22 mouse cellular contexts compared by ENCODE assay signal in the genomic region with DNA sequence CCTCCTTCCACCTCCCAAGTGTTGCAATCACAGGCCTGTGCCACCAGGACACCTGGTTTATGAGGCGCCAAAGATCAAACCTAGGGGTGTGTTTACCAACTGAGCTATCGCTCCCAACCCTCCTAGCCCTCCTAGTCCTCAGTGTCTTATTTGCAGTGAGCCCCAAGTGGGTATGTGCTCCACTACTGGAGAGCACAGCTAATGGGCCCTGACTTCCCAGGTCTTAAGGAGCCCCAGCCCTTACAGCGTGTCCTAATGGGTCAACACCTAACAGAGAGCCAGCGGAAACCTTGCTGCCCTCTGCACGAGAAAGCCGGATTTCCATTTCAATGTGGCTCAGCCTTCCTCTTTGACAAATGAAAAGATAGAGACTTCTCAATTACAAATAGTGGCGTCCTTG. TPM values are rescaled to one million over a fixed set of nuclear protein-coding genes. Genes with fewer than 3 reads are reported as not detected.
A peak's percentile ranks its signal among the peaks of the same experiment; 100 is the strongest.
DNase-seq lines count a peak whose midpoint lies in the region; ATAC-seq and TF ChIP-seq lines count a peak whose summit lies in the region.
"Had no signal": no experiment of that assay in that cellular context is flagged by ENCODE, and none has a peak within 500 bp of the region (broad histone marks: within the 10 kb centered on the region; RNA-seq: fewer than 3 reads in every experiment).

No protein-coding gene starts in this region.

- TF ChIP-seq CTCF in forebrain, postnatal 0 days (IDR thresholded peaks at IDR 0.05; ENCODE audit: low read depth): no peak
- no peak for TF ChIP-seq CTCF in intestine, postnatal 0 days (IDR thresholded peaks at IDR 0.05; ENCODE audit: low read depth)

- H3K27ac ChIP-seq in forebrain, postnatal 0 days (ENCODE audit: low read depth, low read length): no peak overlapping the region
- no peak overlapping the region for H3K27ac ChIP-seq in forebrain, embryonic 15.5 days (replicated peaks)
- H3K27ac ChIP-seq in lung, embryonic 16.5 days (ENCODE audit: low read length): no peak overlapping the region
- H3K27ac ChIP-seq in intestine, postnatal 0 days (ENCODE audit: low read depth, low read length): no peak overlapping the region
- H3K27ac ChIP-seq: embryonic facial prominence, embryonic 12.5 days; gastrocnemius, adult 2 months; heart, embryonic 13.5 days; hindbrain, embryonic 12.5 days; hindbrain, postnatal 0 days had no signal

- ATAC-seq in forebrain, postnatal 0 days: no peak
- ATAC-seq in forebrain, embryonic 15.5 days (replicated peaks): no peak
- no peak for ATAC-seq in lung, embryonic 16.5 days (ENCODE audit: low read depth)
- ATAC-seq in intestine, postnatal 0 days: peak; percentile 59
- ATAC-seq: activated CD4-positive, CD25-positive, alpha-beta regulatory T cell, adult 4 months; CD4-positive, CD25-positive, alpha-beta regulatory T cell, adult 4 months had no signal

- H3K4me1 ChIP-seq in forebrain, postnatal 0 days (ENCODE audit: insufficient read depth): peaks cover 4% of the 10 kb centered on the region; the same call in 1 of the 2 replicates
- peaks cover 12% of the 10 kb centered on the region for H3K4me1 ChIP-seq in forebrain, embryonic 15.5 days
- no peaks in the 10 kb centered on the region; the same call in 1 of the 2 replicates for H3K4me1 ChIP-seq in lung, embryonic 16.5 days (replicated peaks; ENCODE audit: control insufficient read depth, insufficient read depth, low read length)
- no peaks in the 10 kb centered on the region for H3K4me1 ChIP-seq in intestine, postnatal 0 days (replicated peaks; ENCODE audit: control insufficient read depth, insufficient read depth, low read length)

- H3K4me2 ChIP-seq in forebrain, postnatal 0 days (ENCODE audit: low read depth): no peak overlapping the region
- no peak overlapping the region for H3K4me2 ChIP-seq in forebrain, embryonic 15.5 days (replicated peaks)
- no peak overlapping the region for H3K4me2 ChIP-seq in lung, embryonic 16.5 days (ENCODE audit: low read depth, low read length)
- H3K4me2 ChIP-seq in intestine, postnatal 0 days (replicated peaks; ENCODE audit: low read depth): no peak overlapping the region
- H3K4me2 ChIP-seq: embryonic facial prominence, embryonic 12.5 days; heart, embryonic 13.5 days had no signal

- no peaks in the 10 kb centered on the region; the same call in 1 of the 2 replicates for H3K27me3 ChIP-seq in forebrain, postnatal 0 days (ENCODE audit: insufficient read depth, low read length)
- peaks cover 14% of the 10 kb centered on the region; the same call in 1 of the 2 replicates for H3K27me3 ChIP-seq in forebrain, embryonic 15.5 days
- H3K27me3 ChIP-seq in lung, embryonic 16.5 days (ENCODE audit: control insufficient read depth, insufficient read depth, low read depth, low read length): no peaks in the 10 kb centered on the region
- H3K27me3 ChIP-seq in intestine, postnatal 0 days (replicated peaks; ENCODE audit: control insufficient read depth, insufficient read depth, low read length): no peaks in the 10 kb centered on the region

- H3K9me3 ChIP-seq in forebrain, postnatal 0 days (ENCODE audit: low read length): no peaks in the 10 kb centered on the region
- no peaks in the 10 kb centered on the region for H3K9me3 ChIP-seq in forebrain, embryonic 15.5 days
- H3K9me3 ChIP-seq in lung, embryonic 16.5 days (ENCODE audit: control insufficient read depth, low read length): no peaks in the 10 kb centered on the region
- no peaks in the 10 kb centered on the region for H3K9me3 ChIP-seq in intestine, postnatal 0 days (ENCODE audit: control insufficient read depth)
- H3K9me3 ChIP-seq: embryonic facial prominence, embryonic 12.5 days; G1E; heart, embryonic 13.5 days; hindbrain, embryonic 12.5 days had no signal

- no peaks in the 10 kb centered on the region for H3K36me3 ChIP-seq in forebrain, postnatal 0 days (ENCODE audit: insufficient read depth)
- no peaks in the 10 kb centered on the region for H3K36me3 ChIP-seq in forebrain, embryonic 15.5 days
- H3K36me3 ChIP-seq in lung, embryonic 16.5 days (ENCODE audit: control insufficient read depth, insufficient read depth, low read length): no peaks in the 10 kb centered on the region
- no peaks in the 10 kb centered on the region for H3K36me3 ChIP-seq in intestine, postnatal 0 days (ENCODE audit: control insufficient read depth, insufficient read depth)
- H3K36me3 ChIP-seq: embryonic facial prominence, embryonic 12.5 days; G1E; heart, embryonic 13.5 days; hindbrain, embryonic 12.5 days had no signal

- 40% methylated on average over 7 of the region's 7 CpGs for WGBS in forebrain, postnatal 0 days
- WGBS in forebrain, embryonic 15.5 days: 37% methylated on average over 7 of the region's 7 CpGs
- 65% methylated on average over 7 of the region's 7 CpGs for WGBS in lung, embryonic 16.5 days
- 55% methylated on average over 7 of the region's 7 CpGs for WGBS in intestine, postnatal 0 days

- peak overlapping the region; percentile 44; the same call in 1 of the 2 replicates for H3K9ac ChIP-seq in forebrain, postnatal 0 days
- H3K9ac ChIP-seq in forebrain, embryonic 15.5 days (replicated peaks): no peak overlapping the region
- peak overlapping the region; percentile 18; the same call in 1 of the 2 replicates for H3K9ac ChIP-seq in lung, embryonic 16.5 days (ENCODE audit: low read length)
- H3K9ac ChIP-seq in intestine, postnatal 0 days (ENCODE audit: low read depth, low read length): no peak overlapping the region
- H3K9ac ChIP-seq: embryonic facial prominence, embryonic 12.5 days had no signal

- no peak overlapping the region for H3K4me3 ChIP-seq in forebrain, postnatal 0 days (ENCODE audit: low read depth, low read length)
- H3K4me3 ChIP-seq in forebrain, embryonic 15.5 days: no peak overlapping the region
- no peak overlapping the region for H3K4me3 ChIP-seq in lung, embryonic 16.5 days (ENCODE audit: low read length)
- H3K4me3 ChIP-seq in intestine, postnatal 0 days (ENCODE audit: low read depth, low read length): no peak overlapping the region
- H3K4me3 ChIP-seq: embryonic facial prominence, embryonic 12.5 days; gastrocnemius, adult 2 months; heart, embryonic 13.5 days; hindbrain, embryonic 12.5 days had no signal

- no peak for DNase-seq in forebrain, postnatal 0 days
- DNase-seq in lung, postnatal 14 days: no peak
- peak; percentile 94 for DNase-seq in R1 (ENCODE audit: low read depth, low spot score)
- DNase-seq in frontal cortex, postnatal 14 days (ENCODE audit: low spot score in 2 of 2): no peak
- no peak for DNase-seq in cerebellum, adult 9-11 months
- DNase-seq: adrenal gland, postnatal 14 days; B cell, adult 2 months; cerebellum, adult 11-12 months; cerebellum, postnatal 14 days; gastrocnemius, adult 2 months; gastrocnemius, postnatal 25 days; heart, postnatal 36 days had no signal

RNA-seq across cellular contexts. Expression of gene Cdca7, which starts 39.6 kb away (rescaled TPM):
- 21.9 and 28.9 TPM in 2 replicates for total RNA-seq in forebrain, postnatal 0 days (2014; rRNA removed)
- polyA plus RNA-seq in forebrain, postnatal 0 days (2015; fragmentation: Nextera tagmentation; extraction: Ambion mirVana): 15.6 and 20.6 TPM in 2 replicates
- 122 and 125 TPM in 2 replicates for polyA plus RNA-seq in forebrain, embryonic 15.5 days (2015; fragmentation: Nextera tagmentation; extraction: Ambion mirVana)
- 130 and 137 TPM in 2 replicates for polyA plus RNA-seq in lung, embryonic 16.5 days (2015; fragmentation: Nextera tagmentation; extraction: Ambion mirVana)
- 32.5 and 33.4 TPM in 2 replicates for polyA plus RNA-seq in intestine, postnatal 0 days (2015; fragmentation: Nextera tagmentation; extraction: Ambion mirVana)

Comparison
In these comparisons a context has a peak if more than half of its experiments do, and no peak if none do; other contexts are left out.
1. H3K9ac ChIP-seq: peak in forebrain, postnatal 0 days (single experiment) and lung, embryonic 16.5 days (single experiment); none in forebrain, embryonic 15.5 days (single experiment) and intestine, postnatal 0 days (single experiment).